Mouse (Mus musculus): ENCODE measurements around the gene Amh. TPM values are rescaled to one million over a fixed set of nuclear protein-coding genes. Genes with fewer than 3 reads are reported as not detected.
"Not testable (repeated sequence)": the region's sequence is repeated elsewhere in the genome, so short reads cannot be mapped to it uniquely, and the experiment has no call there.

Gene Amh
- total RNA-seq, 2 experiments from 2014 or later: 0.41 to 0.45 TPM

GRCm38 (mm10) chr10:80824827-80825226, 19.8 kb downstream of the Amh start:
- DNase-seq: no peak
- intact Hi-C loops (cut with DNase I): loop anchor here (1.0 to 5.0 kb wide), 2 partner anchors 51 to 172 kb away; no protein-coding TSS in a partner anchor

GRCm38 (mm10) chr10:80826151-80827062, 21.4 kb downstream of the Amh start, which contains the start of gene Oaz1:
Oaz1 (plus strand) TSS chr10:80826656.
- peak; percentile 99 for DNase-seq
- intact Hi-C loops (cut with DNase I): loop anchor here (2.0 kb wide), 1 partner anchor 28 kb away; the partner anchor contains the start of genes Lsm7 and Sppl2b

- DNase-seq: no peak
- intact Hi-C loops (cut with DNase I): loop anchor here (2.0 kb wide), 1 partner anchor 28 kb away; the partner anchor contains the start of genes Lsm7 and Sppl2b
Measured at GRCm38 (mm10) chr10:80827063-80827869, 22.2 kb downstream of the Amh start.

GRCm38 (mm10) chr10:80827870-80828420, 22.9 kb downstream of the Amh start:
- intact Hi-C loops (cut with DNase I): loop anchor here (2.0 kb wide), 1 partner anchor 27 kb away; the partner anchor contains the start of genes Lsm7 and Sppl2b
- DNase-seq: no peak

- DNase-seq; intact Hi-C loops (cut with DNase I): not testable (repeated sequence)
Measured at GRCm38 (mm10) chr10:80828587-80828986, 23.5 kb downstream of the Amh start.

- intact Hi-C loops (cut with DNase I): no loop called here
- no peak for DNase-seq
Measured at GRCm38 (mm10) chr10:80829359-80830278, 24.6 kb downstream of the Amh start.

GRCm38 (mm10) chr10:80831136-80831535, 26.1 kb downstream of the Amh start:
- no peak for DNase-seq
- intact Hi-C loops (cut with DNase I): no loop called here

- intact Hi-C loops (cut with DNase I): no loop called here
- no peak for DNase-seq
Measured at GRCm38 (mm10) chr10:80832818-80833217, 27.8 kb downstream of the Amh start.

GRCm38 (mm10) chr10:80835617-80836016, 30.6 kb downstream of the Amh start:
- intact Hi-C loops (cut with DNase I): no loop called here
- no peak for DNase-seq

GRCm38 (mm10) chr10:80836949-80837379, 31.9 kb downstream of the Amh start:
- intact Hi-C loops (cut with DNase I): no loop called here
- DNase-seq: no peak

GRCm38 (mm10) chr10:80837827-80838226, 32.8 kb downstream of the Amh start:
- intact Hi-C loops (cut with DNase I): no loop called here
- peak; percentile 66 to 78 for DNase-seq

- intact Hi-C loops (cut with DNase I): no loop called here
- no peak for DNase-seq
Measured at GRCm38 (mm10) chr10:80838346-80838912, 33.4 kb downstream of the Amh start.

GRCm38 (mm10) chr10:80839848-80840247, 34.8 kb downstream of the Amh start:
- intact Hi-C loops (cut with DNase I): no loop called here
- DNase-seq: no peak

- intact Hi-C loops (cut with DNase I): no loop called here
- no peak for DNase-seq
Measured at GRCm38 (mm10) chr10:80841685-80842084, 36.6 kb downstream of the Amh start.

- intact Hi-C loops (cut with DNase I): no loop called here
- no peak for DNase-seq
Measured at GRCm38 (mm10) chr10:80842334-80842733, 37.3 kb downstream of the Amh start.

GRCm38 (mm10) chr10:80843087-80843930, 38.3 kb downstream of the Amh start:
- no peak for DNase-seq
- intact Hi-C loops (cut with DNase I): no loop called here

- DNase-seq: no peak
- intact Hi-C loops (cut with DNase I): no loop called here
Measured at GRCm38 (mm10) chr10:80843931-80844547, 39.0 kb downstream of the Amh start, which contains the start of gene Lingo3. Lingo3 (minus strand) TSS chr10:80844039.

Data from heart, postnatal 10 days (tissue).